Mouse (Mus musculus) lung, adult 2 months (tissue): ENCODE data around the gene Gm45837. TPM values are rescaled to one million over a fixed set of nuclear protein-coding genes. Genes with fewer than 3 reads are reported as not detected.
A peak's percentile ranks its signal among the peaks of the same experiment; 100 is the strongest.

ENCODE experiments used
- DNase-seq: peaks from one replicate; pipeline ENCODE4 v3.0.0; 2022
- H3K4me1 ChIP-seq: fragments of 200-500 bp; 2 replicates; pipeline ENCODE4 v1.6.1; 2011; ENCODE audit warnings: low read length; ENCODE audit not compliant: control insufficient read depth, insufficient read depth
- H3K4me3 ChIP-seq: fragments of 200-500 bp; replicated peaks from 2 replicates; pipeline ENCODE3; 2011; ENCODE audit warnings: low read depth, mild to moderate bottlenecking, control low read depth, low read length; ENCODE audit errors: extremely low read depth
- CTCF ChIP-seq: fragments of 200-500 bp; IDR thresholded peaks from 2 replicates; pipeline ENCODE4 v1.5.1; 2011; ENCODE audit warnings: mild to moderate bottlenecking, low read length, control low read depth; ENCODE audit not compliant: insufficient read depth
- POLR2A ChIP-seq: fragments of 200-500 bp; IDR thresholded peaks from 2 replicates; pipeline ENCODE4 v1.6.1; 2011; ENCODE audit warnings: low read depth, mild to moderate bottlenecking, control low read depth, low read length, borderline replicate concordance; ENCODE audit errors: extremely low read depth
- WGBS: fragments of 180-500 bp; shearing (Covaris S2); methylation state at CpG from one replicate; pipeline ENCODE4 v1.1.7; 2018; 5-methylcytosine and 5-hydroxymethylcytosine counted together
- polyA plus RNA-seq: library from polyadenylated mRNA; depleted of rRNA; stranded (reverse); fragments of >200 nt; gene quantifications from 2 replicates; pipeline ENCODE4 v1.2.3, GENCODE M21; 2012

The Gm45837 gene
- polyA plus RNA-seq, 1 experiment: 1.7 TPM

GRCm38 (mm10) chr7:101504507-101504906, 93.8 kb downstream of the Gm45837 start:
- no peaks in the 10 kb centered on the region for H3K4me1 ChIP-seq
- TF ChIP-seq POLR2A: no peak
- TF ChIP-seq CTCF: no peak
- WGBS: 30% methylated on average over 24 of the region's 24 CpGs
- peak; percentile 8 for DNase-seq
- no peak overlapping the region for H3K4me3 ChIP-seq

- TF ChIP-seq POLR2A (no peak), CTCF (no peak)
- no peak overlapping the region for H3K4me3 ChIP-seq
- H3K4me1 ChIP-seq: no peaks in the 10 kb centered on the region
- no peak for DNase-seq
- 62% methylated on average over 2 of the region's 2 CpGs for WGBS
These were observed 98.5 kb downstream of the Gm45837 start for GRCm38 (mm10) chr7:101509212-101509611.

- DNase-seq: no peak
- no peaks in the 10 kb centered on the region for H3K4me1 ChIP-seq
- TF ChIP-seq CTCF: no peak
- no peak for TF ChIP-seq POLR2A
- no peak overlapping the region for H3K4me3 ChIP-seq
- WGBS: 54% methylated on average over 7 of the region's 7 CpGs
These were observed 103.0 kb downstream of the Gm45837 start for GRCm38 (mm10) chr7:101513655-101514054.

GRCm38 (mm10) chr7:101514768-101515167, 104.1 kb downstream of the Gm45837 start:
- WGBS: 66% methylated on average over 6 of the region's 6 CpGs
- no peak overlapping the region for H3K4me3 ChIP-seq
- no peak for TF ChIP-seq CTCF
- TF ChIP-seq POLR2A: no peak
- DNase-seq: no peak
- H3K4me1 ChIP-seq: no peaks in the 10 kb centered on the region

GRCm38 (mm10) chr7:101515295-101515694, 104.6 kb downstream of the Gm45837 start:
- 41% methylated on average over 6 of the region's 6 CpGs for WGBS
- Histone ChIP-seq H3K4me1 (no peaks in the 10 kb centered on the region), H3K4me3 (no peak overlapping the region)
- TF ChIP-seq POLR2A (no peak), CTCF (no peak)
- DNase-seq: no peak

- TF ChIP-seq POLR2A: no peak
- TF ChIP-seq CTCF: no peak
- no peak for DNase-seq
- 53% methylated on average over 6 of the region's 6 CpGs for WGBS
- no peak overlapping the region for H3K4me3 ChIP-seq
- no peaks in the 10 kb centered on the region for H3K4me1 ChIP-seq
These were observed 105.8 kb downstream of the Gm45837 start for GRCm38 (mm10) chr7:101516460-101516859.

- Histone ChIP-seq H3K4me3 (no peak overlapping the region), H3K4me1 (no peaks in the 10 kb centered on the region)
- DNase-seq: no peak
- 54% methylated on average over 1 of the region's 1 CpGs for WGBS
- TF ChIP-seq POLR2A (no peak), CTCF (no peak)
These were observed 111.0 kb downstream of the Gm45837 start for GRCm38 (mm10) chr7:101521696-101522095.

- Histone ChIP-seq H3K4me1 (no peaks in the 10 kb centered on the region), H3K4me3 (no peak overlapping the region)
- TF ChIP-seq POLR2A (no peak), CTCF (no peak)
- DNase-seq: no peak
- 72% methylated on average over 2 of the region's 2 CpGs for WGBS
These were observed 112.5 kb downstream of the Gm45837 start for GRCm38 (mm10) chr7:101523205-101523604.

- H3K4me3 ChIP-seq: no peak overlapping the region
- TF ChIP-seq POLR2A: no peak
- no peak for TF ChIP-seq CTCF
- no peaks in the 10 kb centered on the region for H3K4me1 ChIP-seq
- WGBS: 55% methylated on average over 7 of the region's 7 CpGs
- no peak for DNase-seq
These were observed 115.8 kb downstream of the Gm45837 start for GRCm38 (mm10) chr7:101526484-101526883.

- 35% methylated on average over 5 of the region's 5 CpGs for WGBS
- Histone ChIP-seq H3K4me1 (no peaks in the 10 kb centered on the region), H3K4me3 (no peak overlapping the region)
- TF ChIP-seq CTCF (no peak), POLR2A (no peak)
- no peak for DNase-seq
These were observed 123.7 kb downstream of the Gm45837 start for GRCm38 (mm10) chr7:101534428-101534827.
